Mouse (Mus musculus): ENCODE results near the gene Odam. TPM values are rescaled to one million over a fixed set of nuclear protein-coding genes. Genes with fewer than 3 reads are reported as not detected.

The Odam gene
- not detected for polyA plus RNA-seq (2014; fragmentation: Illumina TruSeq; extraction: RNeasy Lipid Tissue Mini Kit (QIAGEN cat#74804))

GRCm38 (mm10) chr5:87884729-87885128, at the start of gene Odam:
Gene Odam, plus strand, starts transcription at chr5:87885029.

GRCm38 (mm10) chr5:87925372-87925771, 40.5 kb downstream of the Odam start, which contains the start of gene Csn3:
Gene Csn3, plus strand, starts transcription at chr5:87925579.

Other genes starting within 250 kb of the Odam start
- gene Csn1s1, start 218.8 kb upstream of the Odam start, polyA plus RNA-seq (2014; fragmentation: Illumina TruSeq; extraction: RNeasy Lipid Tissue Mini Kit (QIAGEN cat#74804)), result not detected
- gene Csn2, start 185.4 kb upstream of the Odam start, polyA plus RNA-seq (2014; fragmentation: Illumina TruSeq; extraction: RNeasy Lipid Tissue Mini Kit (QIAGEN cat#74804)), result not detected
- gene Csn1s2a, start 110.5 kb upstream of the Odam start, polyA plus RNA-seq (2014; fragmentation: Illumina TruSeq; extraction: RNeasy Lipid Tissue Mini Kit (QIAGEN cat#74804)), result not detected
- not detected for gene Csn1s2b, start 76.9 kb upstream of the Odam start, polyA plus RNA-seq (2014; fragmentation: Illumina TruSeq; extraction: RNeasy Lipid Tissue Mini Kit (QIAGEN cat#74804))
- gene Prr27, start 59.3 kb upstream of the Odam start, polyA plus RNA-seq (2014; fragmentation: Illumina TruSeq; extraction: RNeasy Lipid Tissue Mini Kit (QIAGEN cat#74804)), result not detected
- gene Csn3, start 40.5 kb downstream of the Odam start, polyA plus RNA-seq (2014; fragmentation: Illumina TruSeq; extraction: RNeasy Lipid Tissue Mini Kit (QIAGEN cat#74804)), result not detected
- 0.57 TPM for gene 2310003L06Rik, start 84.4 kb downstream of the Odam start, polyA plus RNA-seq (2014; fragmentation: Illumina TruSeq; extraction: RNeasy Lipid Tissue Mini Kit (QIAGEN cat#74804))
- gene Gm28434, start 84.5 kb downstream of the Odam start, polyA plus RNA-seq (2014; fragmentation: Illumina TruSeq; extraction: RNeasy Lipid Tissue Mini Kit (QIAGEN cat#74804)), result not detected
- not detected for gene Cabs1, start 94.4 kb downstream of the Odam start, polyA plus RNA-seq (2014; fragmentation: Illumina TruSeq; extraction: RNeasy Lipid Tissue Mini Kit (QIAGEN cat#74804))
- gene Smr3a, start 117.5 kb downstream of the Odam start, polyA plus RNA-seq (2014; fragmentation: Illumina TruSeq; extraction: RNeasy Lipid Tissue Mini Kit (QIAGEN cat#74804)), result not detected
- not detected for gene Smr2, start 201.5 kb downstream of the Odam start, polyA plus RNA-seq (2014; fragmentation: Illumina TruSeq; extraction: RNeasy Lipid Tissue Mini Kit (QIAGEN cat#74804))
- not detected for gene Gm11116, start 226.5 kb downstream of the Odam start, polyA plus RNA-seq (2014; fragmentation: Illumina TruSeq; extraction: RNeasy Lipid Tissue Mini Kit (QIAGEN cat#74804))

Data from ovary, adult 10 weeks (tissue).